Mouse (Mus musculus) cerebellum, postnatal 25 days (tissue): ENCODE measurements around the gene Sft2d1.
A peak's percentile ranks its signal among the peaks of the same experiment; 100 is the strongest.

Source experiments
- DNase-seq, 2 experiments: peaks; one replicate each; pipeline ENCODE4 v3.0.0; 2021; ENCODE audit warnings: mixed read lengths in 2 of 2

The Sft2d1 gene

GRCm38 (mm10) chr17:8361281-8362103 is 50.6 kb downstream of the Sft2d1 start:
- no peak for DNase-seq

- DNase-seq: peak; percentile 27 to 38
Measured at GRCm38 (mm10) chr17:8367514-8368480, 56.9 kb downstream of the Sft2d1 start.

- DNase-seq: peak; percentile 54 to 59
Measured at GRCm38 (mm10) chr17:8368570-8368969, 57.7 kb downstream of the Sft2d1 start.

- DNase-seq: no peak
Measured at GRCm38 (mm10) chr17:8369171-8369570, 58.3 kb downstream of the Sft2d1 start.

- DNase-seq: peak in 1 of 2 experiments; percentile 28
Measured at GRCm38 (mm10) chr17:8370634-8371229, 59.8 kb downstream of the Sft2d1 start.

GRCm38 (mm10) chr17:8371834-8372233 is 60.9 kb downstream of the Sft2d1 start:
- peak; percentile 57 to 68 for DNase-seq

- DNase-seq: peak; percentile 84 to 89
Measured at GRCm38 (mm10) chr17:8372286-8373046, 61.6 kb downstream of the Sft2d1 start.
